Mouse (Mus musculus) monocyte, adult 2 months (primary cell): ENCODE results near the gene Atf6.

Experiments
- DNase-seq, 2 experiments: peaks; one replicate each; pipeline ENCODE4 v3.0.0; 2022; ENCODE audit warnings: low spot score in 2 of 2, low read depth in 1 of 2

Gene Atf6

DNA sequence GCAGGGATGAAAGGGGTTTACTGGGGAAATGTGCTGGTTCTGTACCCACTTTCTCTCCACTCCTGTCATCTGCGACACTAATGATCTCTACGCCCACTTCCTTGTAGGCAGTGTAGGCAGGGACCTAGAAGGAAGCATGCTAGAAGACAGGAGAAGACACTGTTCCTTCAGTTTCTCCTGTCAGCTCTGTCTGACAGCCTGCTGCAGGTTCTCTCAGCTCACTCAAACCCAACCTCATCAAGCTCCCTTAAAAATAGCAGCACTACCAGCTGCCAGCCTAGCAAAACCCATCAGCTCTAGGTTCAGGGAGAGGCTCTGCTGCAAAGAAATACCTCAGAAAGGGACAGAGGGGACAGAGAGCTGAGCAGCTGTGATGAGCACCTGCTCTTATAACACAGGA, 17.6 kb downstream of the Atf6 start:
- no peak for DNase-seq

DNA sequence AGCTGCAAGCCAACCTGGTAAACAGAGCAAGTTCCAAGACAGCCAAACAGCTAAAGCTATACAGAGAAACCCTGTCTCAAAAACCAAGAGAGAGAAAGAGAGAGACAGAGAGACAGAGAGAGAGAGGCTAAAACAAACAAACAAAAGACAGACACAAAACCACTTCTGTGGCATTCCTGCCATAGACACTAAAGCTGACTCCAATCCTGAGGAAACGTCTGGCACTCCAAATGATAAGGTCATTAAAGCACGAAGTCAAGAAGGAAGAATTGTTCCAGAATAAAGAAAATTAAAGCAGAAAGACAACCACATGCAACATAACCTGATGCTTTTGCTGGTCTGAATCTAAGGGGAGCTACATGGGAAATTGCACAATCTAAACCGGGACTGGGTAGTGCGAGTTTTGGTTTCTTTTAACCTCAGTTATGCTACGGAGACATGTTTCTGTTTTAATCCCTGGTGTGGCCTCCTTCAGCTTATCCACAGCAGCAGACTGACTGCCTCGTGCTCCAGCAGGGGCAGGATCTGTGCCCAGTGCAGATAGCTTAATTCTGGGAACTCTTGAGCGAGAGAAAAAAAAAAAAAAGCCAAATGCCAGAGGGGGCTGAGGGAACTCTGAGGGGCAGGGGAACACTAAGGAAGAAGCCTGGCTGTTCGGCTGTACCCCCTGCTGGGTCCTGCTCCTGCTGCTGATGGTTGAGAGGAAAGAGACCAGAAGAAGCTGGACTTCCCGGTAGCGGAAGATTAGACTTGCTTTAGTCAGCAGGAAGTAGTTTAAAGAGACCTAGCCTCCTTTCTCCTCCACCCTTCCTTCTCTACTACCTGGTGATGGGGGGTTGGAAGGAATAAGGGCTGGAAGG, 21.9 kb downstream of the Atf6 start:
- no peak for DNase-seq

- DNase-seq, result no peak
Observed at GRCm38 (mm10) chr1:170844380-170844779, 23.2 kb downstream of the Atf6 start.

GRCm38 (mm10) chr1:170839685-170840084, 27.9 kb downstream of the Atf6 start:
- no peak for DNase-seq

DNA sequence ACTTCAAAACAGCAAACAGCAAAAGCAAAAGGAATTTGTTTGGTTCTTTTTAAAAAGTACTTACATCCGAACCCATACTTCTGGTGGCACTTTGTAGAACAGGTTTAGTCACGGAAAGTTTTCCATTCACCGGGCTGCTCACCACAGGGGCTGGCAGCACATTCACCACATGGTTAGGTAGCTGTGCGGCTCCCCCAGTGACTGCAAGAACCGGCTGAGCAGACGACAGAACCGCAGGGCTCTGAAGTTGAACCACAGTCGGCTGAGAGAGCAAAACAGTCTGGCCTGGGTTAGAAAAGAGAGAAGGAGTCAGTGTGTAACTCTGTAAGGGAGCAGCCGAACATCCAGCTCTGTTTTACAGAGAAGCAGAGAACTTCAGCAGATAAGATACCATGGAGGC, 32.8 kb downstream of the Atf6 start:
- DNase-seq, result no peak

DNA sequence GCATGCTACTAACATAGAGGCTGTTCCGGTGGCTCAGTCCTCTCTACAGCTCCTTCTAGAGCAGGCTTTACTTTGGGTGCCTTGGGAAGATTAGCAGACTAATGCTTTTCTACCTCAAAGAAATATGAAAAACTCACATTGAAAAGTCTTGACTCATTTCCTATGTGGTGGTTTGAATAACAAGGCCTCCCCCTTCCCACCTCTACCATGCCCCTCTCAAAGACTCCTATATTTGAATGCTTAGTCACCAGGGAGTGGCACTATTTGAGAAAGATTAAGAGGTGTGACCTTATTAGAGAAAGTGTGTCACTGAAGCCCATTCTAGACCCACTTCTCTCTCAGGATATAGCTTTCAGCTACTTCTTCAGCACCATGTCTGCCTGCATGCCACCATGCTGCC, 37.8 kb downstream of the Atf6 start:
- DNase-seq, result no peak

DNA sequence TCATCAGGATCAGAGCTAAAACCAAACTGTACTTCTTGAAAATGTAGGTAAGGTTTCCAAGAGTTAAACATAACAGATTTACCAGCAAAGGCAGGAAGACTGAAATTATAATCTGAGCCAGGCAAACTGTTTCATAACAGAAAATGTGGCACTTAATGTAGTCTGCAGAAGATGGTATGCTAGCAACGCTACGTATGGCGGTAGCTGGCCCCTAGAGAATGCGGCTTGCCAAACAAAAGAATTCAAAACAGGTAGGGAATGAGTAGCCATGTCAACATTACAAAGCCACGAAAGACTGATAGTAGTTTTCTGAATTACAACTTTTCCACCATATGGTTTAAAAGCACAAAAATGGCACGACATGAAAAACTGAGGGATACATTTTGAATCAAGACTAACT, 38.2 kb downstream of the Atf6 start:
- DNase-seq, result no peak

DNA sequence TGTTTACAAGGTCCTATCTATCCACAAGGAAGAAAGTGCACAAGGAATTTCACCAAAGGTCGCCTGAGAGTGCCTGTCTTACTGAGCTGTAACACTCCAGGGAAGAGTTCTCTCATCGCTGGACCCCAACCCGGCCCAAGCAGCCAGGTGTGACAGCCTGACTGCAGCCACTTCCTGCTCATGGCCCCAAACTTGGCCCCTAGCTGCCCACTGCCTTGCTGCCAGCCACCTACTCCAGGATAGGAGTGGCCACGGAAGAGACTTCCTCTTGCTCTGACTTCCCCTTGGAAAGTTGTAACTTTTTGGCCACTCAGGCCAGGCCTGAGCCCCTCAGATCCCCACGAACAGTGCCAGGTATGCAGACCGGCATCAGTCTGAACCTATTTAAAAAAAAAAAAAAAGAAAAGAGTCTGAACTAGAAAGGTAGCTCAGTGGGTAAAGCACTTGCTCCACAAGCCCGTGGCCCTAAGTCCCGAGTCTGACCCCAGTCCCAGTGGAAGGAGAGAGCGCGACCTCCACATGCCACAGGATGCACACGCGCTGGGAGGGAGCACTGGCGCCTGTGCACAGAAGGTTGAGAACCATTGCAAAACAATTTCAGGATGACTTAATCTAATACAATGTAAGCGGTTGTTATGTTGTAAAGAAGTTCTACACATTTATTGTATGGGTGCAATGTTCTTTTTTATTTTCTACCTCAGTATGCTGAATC, 47.3 kb downstream of the Atf6 start:
- no peak for DNase-seq

GRCm38 (mm10) chr1:170815287-170816004, 52.1 kb downstream of the Atf6 start:
- no peak for DNase-seq

DNA sequence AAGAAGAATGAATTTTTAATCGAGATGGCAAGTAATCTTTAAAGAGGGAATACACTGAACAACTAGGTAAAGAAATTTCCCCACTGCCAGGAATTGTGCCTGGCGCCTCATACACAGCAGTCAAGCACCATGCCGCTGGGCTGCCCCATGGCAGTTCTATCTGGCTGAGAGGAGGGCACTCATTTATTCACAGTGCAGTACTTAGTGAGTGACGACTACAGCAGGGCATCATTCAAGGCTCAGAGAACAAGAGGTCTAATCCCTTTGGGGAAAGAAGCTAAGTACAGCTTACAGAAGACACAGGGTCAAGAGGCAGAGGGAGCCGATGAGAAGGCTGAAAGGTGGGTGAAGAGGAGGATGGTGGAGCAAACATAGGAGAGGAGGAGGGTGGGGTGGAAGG, 54.7 kb downstream of the Atf6 start:
- DNase-seq, result no peak

DNA sequence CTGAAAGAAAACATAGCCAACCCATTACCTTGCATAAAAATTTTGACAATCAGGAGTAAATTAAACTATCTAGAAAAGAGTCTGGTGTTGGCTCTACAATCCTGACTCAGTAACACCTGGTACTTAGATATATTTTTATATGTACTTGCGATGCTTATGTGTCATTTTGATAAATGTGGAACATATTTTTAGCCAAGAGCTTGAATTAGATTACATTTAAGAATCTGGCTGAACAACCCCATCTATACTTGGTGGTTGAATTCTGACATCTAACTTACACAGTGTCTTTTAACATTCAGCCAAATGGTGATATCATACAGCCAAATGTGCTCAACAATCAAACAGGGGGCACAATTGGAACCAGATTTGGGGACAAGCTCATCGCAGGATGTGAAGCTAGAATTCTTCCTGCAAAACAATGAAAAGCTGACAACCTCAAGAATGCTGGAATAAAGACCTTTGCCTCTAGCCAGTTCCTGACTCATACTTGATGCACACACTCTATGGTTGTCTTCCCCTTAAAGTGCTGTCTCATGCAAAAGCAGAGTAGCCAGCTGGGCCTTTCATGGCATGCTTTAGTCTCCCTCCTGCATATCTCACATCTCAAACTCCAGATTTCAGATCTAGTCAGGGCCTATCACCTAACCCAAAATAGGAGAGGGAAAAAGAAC, 59.8 kb downstream of the Atf6 start:
- DNase-seq, result no peak

GRCm38 (mm10) chr1:170804721-170805120, 62.9 kb downstream of the Atf6 start:
- no peak for DNase-seq

GRCm38 (mm10) chr1:170802669-170803068, 64.9 kb downstream of the Atf6 start:
- DNase-seq, result no peak

- DNase-seq, result no peak
Observed at GRCm38 (mm10) chr1:170800694-170801093, 66.9 kb downstream of the Atf6 start.

DNA sequence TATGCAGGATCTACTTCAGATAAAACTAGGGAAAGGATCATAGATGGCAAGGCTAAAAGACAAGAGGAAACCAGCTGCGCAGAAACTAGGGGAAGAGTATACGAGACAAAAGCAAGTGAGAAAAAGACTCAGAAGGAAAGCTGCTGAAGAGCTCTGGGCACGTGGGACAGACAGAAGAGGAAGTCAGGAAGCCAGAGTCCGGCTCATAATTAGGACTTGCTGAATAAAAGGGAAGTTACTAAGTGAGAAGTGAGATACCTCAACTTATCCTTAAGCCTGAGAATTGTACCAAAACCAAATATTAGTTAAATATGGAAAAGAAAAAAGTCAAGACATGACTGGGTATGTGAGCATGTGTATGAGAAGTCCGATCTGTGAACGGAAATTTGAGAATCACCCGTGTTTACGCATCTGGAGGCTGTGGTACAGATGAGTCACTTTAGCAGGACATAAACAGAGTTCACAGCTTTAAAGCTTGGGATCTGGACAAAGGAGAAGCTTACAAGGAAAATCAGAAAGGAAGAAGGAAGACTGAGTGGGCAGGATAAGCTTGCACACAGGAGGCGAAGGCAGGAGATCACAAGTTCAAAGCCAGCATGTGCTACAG, 71.7 kb downstream of the Atf6 start:
- no peak for DNase-seq

- DNase-seq, result no peak
Observed at GRCm38 (mm10) chr1:170791542-170791941, 76.0 kb downstream of the Atf6 start.

GRCm38 (mm10) chr1:170791001-170791400, 76.6 kb downstream of the Atf6 start:
- no peak for DNase-seq

GRCm38 (mm10) chr1:170787643-170788042, 79.9 kb downstream of the Atf6 start:
- no peak for DNase-seq

- DNase-seq, result no peak
Observed at GRCm38 (mm10) chr1:170786570-170787341, 80.8 kb downstream of the Atf6 start.

- DNase-seq, result no peak
Observed at GRCm38 (mm10) chr1:170777688-170778087, 89.9 kb downstream of the Atf6 start.
